8 mouse cellular contexts compared by ENCODE assay signal in the genomic region with DNA sequence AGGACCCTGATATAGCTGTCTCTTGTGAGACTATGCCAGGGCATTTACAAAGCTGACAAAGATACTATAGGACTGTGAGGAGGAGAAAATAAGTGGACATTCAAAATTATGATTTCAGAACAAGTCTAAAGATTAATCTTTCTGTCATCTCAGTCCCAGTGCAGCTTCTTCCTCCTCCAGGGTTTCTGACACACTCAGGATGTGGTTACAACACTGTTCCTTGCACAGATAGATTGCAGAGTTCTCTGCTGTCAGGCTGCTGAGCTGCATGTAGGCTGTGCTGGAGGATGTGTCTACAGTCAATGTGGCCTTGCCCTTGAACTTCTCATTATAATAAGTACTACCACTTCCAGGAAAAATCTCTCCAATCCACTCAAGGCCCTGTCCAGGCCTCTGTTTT.
DNase-seq lines count a peak whose midpoint lies in the region; ATAC-seq lines count a peak whose summit lies in the region.
"Not testable (repeated sequence)": the region's sequence is repeated elsewhere in the genome, so short reads cannot be mapped to it uniquely, and the experiment has no call there.

No protein-coding gene starts in this region.

- H3K4me2 ChIP-seq in liver, embryonic 16.5 days (ENCODE audit: low read depth, low read length) = not testable (repeated sequence)

- H3K36me3 ChIP-seq in liver, embryonic 16.5 days (ENCODE audit: control insufficient read depth, insufficient read depth) = not testable (repeated sequence)

- ATAC-seq in CD4-positive, CD25-positive, alpha-beta regulatory T cell, adult 4 months = peak; percentile 83
- peak; percentile 46 to 62; a peak in 3 of 4 replicates for ATAC-seq in hematopoietic stem cell, adult 5-6 weeks (replicated peaks in 1 of 2; ENCODE audit: insufficient read depth in 1 of 2, low FRiP score in 2 of 2, low TSS enrichment in 1 of 2, low read depth in 1 of 2, poor library complexity in 2 of 2, severe bottlenecking in 2 of 2)
- 0 out of 2 replicates have a peak, but pooled peaks have one; percentile 35 for ATAC-seq in liver, embryonic 16.5 days (ENCODE audit: low read depth)

- H3K4me1 ChIP-seq in liver, embryonic 16.5 days (ENCODE audit: control insufficient read depth, low read depth, low read length) = not testable (repeated sequence)

- H3K9ac ChIP-seq in liver, embryonic 16.5 days (ENCODE audit: low read depth, low read length) = not testable (repeated sequence)

- not testable (repeated sequence) for H3K27me3 ChIP-seq in liver, embryonic 16.5 days (ENCODE audit: control insufficient read depth, insufficient read depth, low read depth, low read length)

- not testable (repeated sequence) for H3K27ac ChIP-seq in liver, embryonic 16.5 days (ENCODE audit: low read length)

- H3K4me3 ChIP-seq in liver, embryonic 16.5 days (ENCODE audit: low read depth, low read length) = not testable (repeated sequence)

- not testable (repeated sequence) for H3K9me3 ChIP-seq in liver, embryonic 16.5 days (replicated peaks; ENCODE audit: control insufficient read depth, low read length)

- DNase-seq in 416B (ENCODE audit: low read depth) = peak; percentile 66
- DNase-seq in adrenal gland, adult (ENCODE audit: inconsistent age in 2 of 2, low spot score in 1 of 2) = peak; percentile 7 to 65
- peak; percentile 9 for DNase-seq in c-Kit-positive CD71-negative TER-119-negative erythroid progenitor cells, embryonic 14.5 days (ENCODE audit: low read depth)
- peak; percentile 50 for DNase-seq in naive thymus-derived CD4-positive, alpha-beta T cell, adult 2 months (ENCODE audit: low read depth)
- peak; percentile 5 for DNase-seq in thymus, postnatal 25 days

Comparison
In these comparisons a context has a peak if more than half of its experiments do, and no peak if none do; other contexts are left out.
1. DNase-seq: peak in every context shown above with its lines; median percentile 66 in 416B; 50 in naive thymus-derived CD4-positive, alpha-beta T cell, adult 2 months; 36 in adrenal gland, adult; 9 in c-Kit-positive CD71-negative TER-119-negative erythroid progenitor cells, embryonic 14.5 days; 5 in thymus, postnatal 25 days.